Mouse (Mus musculus) kidney, adult 2 months (tissue): ENCODE measurements at regions not wholly inside any gene's neighbourhood (a gene's known extent, or its start where the extent isn't known, plus 50 kb on each side); places are given as distances from the start of the nearest gene placed in this dataset.

Experiments used
- CTCF ChIP-seq: fragments of 200-500 bp; conservative IDR thresholded peaks from 2 replicates; pipeline ENCODE4 v1.5.1; 2011; ENCODE audit warnings: low read depth, mild to moderate bottlenecking, control low read depth, low read length, moderate library complexity, mixed read lengths; ENCODE audit not compliant: insufficient read depth, insufficient read length
- POLR2A ChIP-seq: fragments of 200-500 bp; IDR thresholded peaks from one replicate; pipeline ENCODE4 v1.6.1; 2011; ENCODE audit warnings: low read depth, low read length, control low read depth

DNA sequence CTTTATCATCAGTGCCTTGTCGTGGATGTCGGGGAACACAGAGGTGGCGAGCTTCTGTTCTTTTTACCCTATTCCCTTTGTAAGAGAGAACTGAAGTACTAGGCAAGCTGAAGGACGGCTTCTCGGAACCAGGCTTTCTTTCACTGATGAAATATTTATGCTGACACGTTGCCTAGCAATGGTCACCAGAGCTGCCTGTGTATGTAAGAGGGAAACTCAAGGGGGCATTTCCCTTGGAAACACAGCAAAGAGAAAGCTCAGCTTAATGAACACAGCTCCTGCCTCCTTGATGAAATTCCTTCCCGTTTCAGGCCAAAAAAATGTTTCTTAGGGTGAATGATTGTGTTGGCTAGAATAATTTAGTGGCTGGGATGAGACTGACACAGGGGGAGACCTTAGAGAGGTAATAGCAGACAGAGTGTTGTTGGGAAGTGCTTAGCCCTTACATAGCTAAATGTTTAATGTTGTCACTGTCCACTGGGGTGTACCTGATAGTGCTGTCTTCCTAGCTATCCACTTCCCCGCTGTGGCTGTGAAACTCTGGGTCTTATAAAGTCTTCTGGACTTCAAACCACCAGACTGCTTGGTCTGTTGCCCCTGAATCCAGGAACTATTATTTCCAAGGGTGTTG lies 116.8 kb upstream of the St8sia2 start:
- TF ChIP-seq CTCF (no peak), POLR2A (no peak)
